ENCODE assay signal across 9 mouse cellular contexts in the genomic region with DNA sequence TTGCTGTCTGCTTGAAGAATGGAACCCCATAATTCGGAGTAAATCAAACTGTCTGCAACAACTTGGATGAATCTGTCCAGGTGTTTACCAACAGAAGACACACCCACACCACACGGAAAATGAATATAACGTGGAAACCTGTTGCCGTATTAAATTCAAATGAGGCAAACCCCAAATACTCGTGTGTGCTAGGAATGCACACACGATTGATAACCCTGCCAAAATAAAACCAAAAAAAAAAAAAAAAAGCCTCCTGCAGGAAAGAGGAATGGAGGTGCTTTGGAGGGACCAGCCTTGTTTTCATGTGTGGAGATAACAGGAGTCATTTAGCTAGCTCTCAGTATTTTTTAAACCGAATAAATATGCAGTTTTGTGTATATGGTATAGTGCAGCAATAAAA. TPM values are rescaled to one million over a fixed set of nuclear protein-coding genes. Genes with fewer than 3 reads are reported as not detected.
DNase-seq lines count a peak whose midpoint lies in the region; ATAC-seq and TF ChIP-seq lines count a peak whose summit lies in the region.
"Had no signal": no experiment of that assay in that cellular context is flagged by ENCODE, and none has a peak within 500 bp of the region (broad histone marks: within the 10 kb centered on the region; RNA-seq: fewer than 3 reads in every experiment).

No protein-coding gene starts in this region.

- TF ChIP-seq EP300 in lung, postnatal 0 days (IDR thresholded peaks at IDR 0.05) = no peak

- whole genome bisulfite sequencing in lung, postnatal 0 days = 62% methylated on average over 7 of the region's 7 CpGs
- 82% methylated on average over 7 of the region's 7 CpGs for WGBS in forebrain, embryonic 12.5 days
- 76% methylated on average over 7 of the region's 7 CpGs for WGBS in limb, embryonic 13.5 days
- 73% methylated on average over 7 of the region's 7 CpGs for WGBS in stomach, embryonic 14.5 days

- H3K4me3 ChIP-seq in lung, postnatal 0 days (ENCODE audit: low read depth, low read length) = peak overlapping the region; percentile 66; the same call in 1 of the 2 replicates
- peak overlapping the region; percentile 83 for H3K4me3 ChIP-seq in forebrain, embryonic 12.5 days (replicated peaks)
- peak overlapping the region; percentile 86 for H3K4me3 ChIP-seq in limb, embryonic 13.5 days
- peak overlapping the region; percentile 95 for H3K4me3 ChIP-seq in stomach, embryonic 14.5 days (ENCODE audit: low read depth, low read length)

- H3K9ac ChIP-seq in lung, postnatal 0 days (replicated peaks; ENCODE audit: low read depth) = no peak overlapping the region
- H3K9ac ChIP-seq in forebrain, embryonic 12.5 days = peak overlapping the region; percentile 80; the same call in 1 of the 2 replicates
- peak overlapping the region; percentile 94 for H3K9ac ChIP-seq in limb, embryonic 13.5 days
- H3K9ac ChIP-seq in stomach, embryonic 14.5 days (replicated peaks; ENCODE audit: low read depth, low read length) = 0 out of 2 replicates have a peak overlapping the region, but pooled peaks have one; percentile 84

- ATAC-seq in lung, postnatal 0 days = no peak
- ATAC-seq in forebrain, embryonic 12.5 days (ENCODE audit: low FRiP score) = no peak
- no peak for ATAC-seq in limb, embryonic 13.5 days (ENCODE audit: low FRiP score, low read depth)
- no peak for ATAC-seq in stomach, embryonic 14.5 days (ENCODE audit: insufficient number of reproducible peaks, insufficient read depth, low FRiP score, low read depth)
- ATAC-seq in megakaryocyte-erythroid progenitor cell, adult 5-6 weeks (replicated peaks; ENCODE audit: low FRiP score, low TSS enrichment, poor library complexity, severe bottlenecking) = no peak

- no peaks in the 10 kb centered on the region for H3K27me3 ChIP-seq in lung, postnatal 0 days (replicated peaks; ENCODE audit: insufficient read depth, low read length)
- no peaks in the 10 kb centered on the region for H3K27me3 ChIP-seq in forebrain, embryonic 12.5 days
- H3K27me3 ChIP-seq in limb, embryonic 13.5 days = no peaks in the 10 kb centered on the region
- no peaks in the 10 kb centered on the region for H3K27me3 ChIP-seq in stomach, embryonic 14.5 days (ENCODE audit: control insufficient read depth, insufficient read depth, low read length)

- H3K27ac ChIP-seq in lung, postnatal 0 days (ENCODE audit: low read length) = no peak overlapping the region
- no peak overlapping the region for H3K27ac ChIP-seq in forebrain, embryonic 12.5 days
- no peak overlapping the region for H3K27ac ChIP-seq in limb, embryonic 13.5 days
- H3K27ac ChIP-seq in stomach, embryonic 14.5 days (ENCODE audit: low read length) = no peak overlapping the region

- DNase-seq in lung, postnatal 0 days (ENCODE audit: low spot score) = no peak
- DNase-seq in lung, postnatal 10 days = no peak
- DNase-seq in cerebellum, adult 9-11 months = no peak
- DNase-seq in spleen, adult 18-20 months = no peak

- peaks cover 15% of the 10 kb centered on the region; the same call in 1 of the 2 replicates for H3K4me1 ChIP-seq in lung, postnatal 0 days (ENCODE audit: insufficient read depth, low read depth, low read length)
- H3K4me1 ChIP-seq in forebrain, embryonic 12.5 days = peaks cover 33% of the 10 kb centered on the region
- peaks cover 25% of the 10 kb centered on the region for H3K4me1 ChIP-seq in limb, embryonic 13.5 days
- H3K4me1 ChIP-seq in stomach, embryonic 14.5 days (ENCODE audit: control insufficient read depth, insufficient read depth, low read length) = peaks cover 13% of the 10 kb centered on the region; the same call in 1 of the 2 replicates

- no peak for TF ChIP-seq CTCF in lung, postnatal 0 days (IDR thresholded peaks at IDR 0.05)

- H3K4me2 ChIP-seq in lung, postnatal 0 days (replicated peaks; ENCODE audit: low read depth, low read length) = peak overlapping the region; percentile 68; the same call in 1 of the 2 replicates
- H3K4me2 ChIP-seq in forebrain, embryonic 12.5 days = peak overlapping the region; percentile 61
- H3K4me2 ChIP-seq in limb, embryonic 13.5 days (replicated peaks) = peak overlapping the region; percentile 69
- H3K4me2 ChIP-seq in stomach, embryonic 14.5 days (replicated peaks; ENCODE audit: low read depth, low read length) = peak overlapping the region; percentile 58

- H3K36me3 ChIP-seq in lung, postnatal 0 days (ENCODE audit: insufficient read depth, low read length) = no peaks in the 10 kb centered on the region
- H3K36me3 ChIP-seq in forebrain, embryonic 12.5 days (replicated peaks) = peaks cover 17% of the 10 kb centered on the region
- H3K36me3 ChIP-seq in limb, embryonic 13.5 days = peaks cover 21% of the 10 kb centered on the region
- peaks cover 6% of the 10 kb centered on the region for H3K36me3 ChIP-seq in stomach, embryonic 14.5 days (ENCODE audit: control insufficient read depth, insufficient read depth, low read length)

- H3K9me3 ChIP-seq in lung, postnatal 0 days (ENCODE audit: low read length) = no peaks in the 10 kb centered on the region
- 0 out of 2 replicates have a peak, but pooled peaks cover 9% of the 10 kb centered on the region for H3K9me3 ChIP-seq in forebrain, embryonic 12.5 days
- peaks cover 6% of the 10 kb centered on the region for H3K9me3 ChIP-seq in limb, embryonic 13.5 days
- no peaks in the 10 kb centered on the region; the same call in 1 of the 2 replicates for H3K9me3 ChIP-seq in stomach, embryonic 14.5 days (ENCODE audit: control insufficient read depth, low read depth, low read length)

RNA-seq across cellular contexts. Expression of a gene that starts 1.3 kb away (rescaled TPM):
- polyA plus RNA-seq in lung, postnatal 0 days (2015; fragmentation: Nextera tagmentation; extraction: Ambion mirVana) = 21.7 and 22.3 TPM in 2 replicates
- polyA plus RNA-seq in forebrain, embryonic 12.5 days (2016; fragmentation: Nextera tagmentation; extraction: Ambion mirVana) = 63.7 and 73.8 TPM in 2 replicates
- polyA plus RNA-seq in limb, embryonic 13.5 days (2015; fragmentation: Nextera tagmentation; extraction: Ambion mirVana) = 64.7 and 70.5 TPM in 2 replicates
- 46.7 and 51.6 TPM in 2 replicates for polyA plus RNA-seq in stomach, embryonic 14.5 days (2014; fragmentation: Nextera tagmentation; extraction: Ambion mirVana)
- 51.6 and 54.2 TPM in 2 replicates for total RNA-seq in megakaryocyte-erythroid progenitor cell, adult 5-6 weeks (2014; fragmentation: Nextera tagmentation)
- 28.3 and 35.0 TPM in 2 replicates for total RNA-seq in megakaryocyte-erythroid progenitor cell, adult 5-6 weeks (2017)

RNA-seq across cellular contexts. Expression of a gene that starts 48.4 kb away (rescaled TPM):
- polyA plus RNA-seq in lung, postnatal 0 days (2015; fragmentation: Nextera tagmentation; extraction: Ambion mirVana) = 26.9 and 30.8 TPM in 2 replicates
- 387 and 405 TPM in 2 replicates for polyA plus RNA-seq in forebrain, embryonic 12.5 days (2016; fragmentation: Nextera tagmentation; extraction: Ambion mirVana)
- 136 and 151 TPM in 2 replicates for polyA plus RNA-seq in limb, embryonic 13.5 days (2015; fragmentation: Nextera tagmentation; extraction: Ambion mirVana)
- polyA plus RNA-seq in stomach, embryonic 14.5 days (2014; fragmentation: Nextera tagmentation; extraction: Ambion mirVana) = 71.7 and 89.8 TPM in 2 replicates
- total RNA-seq in megakaryocyte-erythroid progenitor cell, adult 5-6 weeks (2014; fragmentation: Nextera tagmentation) = not detected in 2 replicates
- not detected in 2 replicates for total RNA-seq in megakaryocyte-erythroid progenitor cell, adult 5-6 weeks (2017)
- total RNA-seq: gastrocnemius, adult 18-20 months had no signal
